Mouse (Mus musculus): ENCODE measurements around the gene Slc16a14.
A peak's percentile ranks its signal among the peaks of the same experiment; 100 is the strongest.

DNA sequence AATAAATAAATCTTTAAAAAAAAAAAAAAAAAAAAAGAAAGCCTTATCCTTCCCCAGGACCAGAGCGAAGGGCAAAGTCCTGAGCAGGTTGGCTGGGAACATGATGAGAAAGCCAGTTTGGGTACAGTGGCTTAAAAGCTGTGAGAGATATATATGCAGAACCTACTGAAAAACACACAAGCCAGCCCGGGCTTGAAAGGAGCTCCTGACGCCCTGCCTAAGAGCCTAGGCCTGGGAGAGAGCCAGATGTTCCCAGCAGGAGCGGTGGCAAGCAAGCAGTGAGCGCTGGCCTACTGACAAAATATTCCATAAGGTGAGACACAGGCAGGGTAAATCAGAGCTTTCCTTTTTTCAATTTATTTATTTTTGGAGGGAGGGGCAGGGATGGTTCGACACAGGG is 68.7 kb downstream of the Slc16a14 start:
- TF ChIP-seq ZNF384 (IDR thresholded peaks at IDR 0.05; ENCODE audit: low read depth, low read length) (0 out of 2 replicates have a peak, but pooled peaks have one; percentile 47), ZC3H11A (IDR thresholded peaks at IDR 0.05; ENCODE audit: borderline replicate concordance, low read depth, low read length) (no peak)
